Mouse (Mus musculus) leukemia stem cell, adult 10-12 weeks (primary cell): ENCODE data around the gene Tmem150b. TPM values are rescaled to one million over a fixed set of nuclear protein-coding genes. Genes with fewer than 3 reads are reported as not detected.

ENCODE experiments used
- polyA plus RNA-seq: library from polyadenylated mRNA; stranded (reverse); fragments of >175 nt; gene quantifications from 2 replicates; pipeline ENCODE4 v1.2.3, GENCODE M21; 2012; ENCODE audit warnings: low replicate concordance

Tmem150b gene
- 0.17 TPM in 1 of 2 replicates, not detected in the other for polyA plus RNA-seq

DNA sequence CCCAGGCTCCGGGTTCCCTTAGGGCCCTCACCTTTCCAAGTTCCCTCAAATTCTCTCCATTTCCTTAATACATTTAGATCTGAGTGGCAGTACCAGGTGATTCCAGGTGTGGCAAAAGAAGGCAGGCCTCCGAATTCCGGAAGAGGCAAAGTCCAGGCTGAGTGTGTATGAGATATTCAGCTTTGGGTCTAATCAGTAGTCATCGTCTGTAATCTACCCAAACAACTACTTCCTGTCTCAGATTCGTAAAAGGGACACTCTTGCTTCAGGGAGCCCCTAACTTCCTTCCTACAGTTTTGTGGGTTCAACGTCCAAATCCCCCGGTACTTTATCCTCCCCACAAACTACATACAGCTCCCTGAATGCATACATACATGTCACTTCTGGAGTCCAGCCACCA is at the start of gene Tmem150b:
Tmem150b (minus strand) TSS at position 81 of the 400 bp plus-strand sequence.

DNA sequence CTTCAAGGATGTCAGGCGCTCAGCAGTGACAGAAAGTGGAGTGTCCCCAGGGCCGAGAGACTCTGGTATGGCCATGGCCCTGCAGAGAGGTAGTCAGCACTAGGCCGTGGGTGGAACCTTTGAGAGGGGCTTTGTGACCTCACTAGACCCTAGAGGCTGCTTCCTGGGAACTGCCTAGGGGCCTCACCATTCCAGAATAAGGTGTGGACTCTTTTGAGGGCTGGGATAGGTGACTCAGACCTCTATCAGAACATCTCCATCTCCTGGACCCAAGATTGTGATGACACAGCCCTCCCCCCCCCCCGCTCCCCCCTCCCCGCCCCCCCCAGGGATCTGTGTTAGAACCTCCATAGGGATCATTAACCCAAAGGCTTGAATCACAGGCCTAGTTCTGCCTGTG is 46.2 kb upstream of the Tmem150b start, which contains the start of gene Fam71e2:
Fam71e2 (minus strand) TSS at position 101 of the 400 bp plus-strand sequence.

DNA sequence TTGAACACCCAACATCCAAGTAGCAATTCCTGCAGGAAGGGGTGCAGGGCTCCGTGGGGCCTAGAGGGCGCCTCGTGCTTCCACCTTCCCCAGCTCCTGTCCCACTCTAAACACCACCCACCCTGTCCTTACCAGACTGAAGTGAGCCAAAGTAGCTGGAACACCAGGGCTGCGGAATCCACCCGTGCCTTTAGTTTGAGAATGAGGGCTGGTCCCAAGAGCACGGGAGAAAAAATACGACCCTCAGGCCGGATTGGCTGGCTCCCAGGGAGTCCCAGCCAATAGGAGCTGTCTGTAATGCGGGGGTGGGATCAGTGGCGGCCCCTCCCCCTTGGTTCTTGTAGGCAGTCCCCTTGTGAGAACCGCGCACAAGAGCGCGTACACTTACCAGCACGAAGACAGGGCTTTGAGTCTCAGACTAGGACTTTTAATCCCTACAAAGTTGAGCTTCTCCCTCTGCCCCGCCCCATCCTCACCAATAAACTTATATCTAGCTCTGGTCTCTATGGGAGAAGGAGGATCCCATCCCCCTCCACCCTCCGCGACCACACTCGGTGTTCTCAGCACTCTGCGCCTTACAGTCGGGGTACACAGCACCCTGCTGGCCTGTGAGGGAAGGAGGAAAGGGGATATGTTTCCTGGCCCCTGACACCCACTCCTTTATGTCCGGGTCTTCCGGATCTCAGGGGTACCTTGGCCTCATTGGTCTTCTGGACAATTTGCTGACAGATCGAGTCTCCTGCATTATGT is 27.9 kb upstream of the Tmem150b start, which contains the start of gene Cox6b2:
Cox6b2 (minus strand) TSS at position 274 of the 750 bp plus-strand sequence.

DNA sequence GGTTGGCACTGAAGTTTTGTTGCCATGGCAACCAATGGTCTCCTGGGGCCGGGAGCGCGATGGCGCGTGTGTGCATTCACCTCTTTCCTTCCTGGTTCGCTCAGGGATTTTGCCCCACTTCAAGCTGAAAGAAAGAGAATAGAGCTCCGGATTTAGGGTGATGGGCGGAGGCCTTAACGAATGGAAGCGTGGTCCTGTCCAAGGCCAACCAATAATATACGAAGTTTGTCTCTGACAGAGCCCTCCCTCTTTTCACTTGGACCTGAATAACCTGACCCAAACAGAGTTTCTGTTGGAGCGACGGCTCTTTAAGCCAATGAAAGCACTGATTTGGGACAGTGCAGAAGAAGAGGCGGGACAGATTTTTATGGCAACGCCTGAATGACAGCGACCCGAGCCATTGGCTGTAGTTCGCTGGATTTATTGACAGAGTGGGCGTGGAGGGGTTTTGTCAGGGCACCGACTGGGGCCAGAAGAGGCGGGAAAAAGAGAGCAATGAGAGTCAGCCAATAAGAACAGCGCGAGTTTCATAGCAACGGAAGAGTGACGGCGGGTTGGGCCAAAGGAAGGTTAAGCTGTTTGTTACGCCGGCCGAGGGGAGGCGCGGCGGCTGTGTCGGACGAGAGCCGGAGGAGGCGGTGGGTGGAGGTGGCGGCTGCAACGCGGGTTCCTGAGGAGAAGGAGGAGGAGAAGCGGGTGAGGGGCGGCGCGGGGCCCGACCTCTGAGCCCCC is 14.7 kb upstream of the Tmem150b start, which contains the start of gene Kmt5c:
Kmt5c (plus strand) TSS at position 572 of the 732 bp plus-strand sequence.

DNA sequence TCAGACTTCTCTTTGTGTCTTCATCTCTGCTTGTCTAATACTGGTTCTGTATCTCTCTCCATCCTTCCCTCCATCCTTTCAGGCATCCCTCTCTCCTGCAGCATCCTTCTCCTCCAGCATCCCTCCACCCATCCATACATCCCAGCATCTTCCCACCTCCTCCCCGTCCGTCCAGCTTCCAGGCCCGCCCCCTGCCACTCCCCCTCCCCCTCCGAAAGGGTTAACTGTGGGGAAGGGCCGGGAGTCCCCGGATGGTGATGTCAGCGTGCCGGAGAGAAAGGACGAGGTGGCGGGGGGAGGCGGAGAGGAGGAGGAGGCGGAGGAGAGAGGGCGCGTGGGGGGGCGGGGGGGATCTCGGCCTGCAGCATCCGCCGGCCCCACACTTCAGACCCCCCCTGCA is 34.7 kb downstream of the Tmem150b start, which contains the start of gene Brsk1:
Brsk1 (plus strand) TSS at position 218 of the 400 bp plus-strand sequence.

DNA sequence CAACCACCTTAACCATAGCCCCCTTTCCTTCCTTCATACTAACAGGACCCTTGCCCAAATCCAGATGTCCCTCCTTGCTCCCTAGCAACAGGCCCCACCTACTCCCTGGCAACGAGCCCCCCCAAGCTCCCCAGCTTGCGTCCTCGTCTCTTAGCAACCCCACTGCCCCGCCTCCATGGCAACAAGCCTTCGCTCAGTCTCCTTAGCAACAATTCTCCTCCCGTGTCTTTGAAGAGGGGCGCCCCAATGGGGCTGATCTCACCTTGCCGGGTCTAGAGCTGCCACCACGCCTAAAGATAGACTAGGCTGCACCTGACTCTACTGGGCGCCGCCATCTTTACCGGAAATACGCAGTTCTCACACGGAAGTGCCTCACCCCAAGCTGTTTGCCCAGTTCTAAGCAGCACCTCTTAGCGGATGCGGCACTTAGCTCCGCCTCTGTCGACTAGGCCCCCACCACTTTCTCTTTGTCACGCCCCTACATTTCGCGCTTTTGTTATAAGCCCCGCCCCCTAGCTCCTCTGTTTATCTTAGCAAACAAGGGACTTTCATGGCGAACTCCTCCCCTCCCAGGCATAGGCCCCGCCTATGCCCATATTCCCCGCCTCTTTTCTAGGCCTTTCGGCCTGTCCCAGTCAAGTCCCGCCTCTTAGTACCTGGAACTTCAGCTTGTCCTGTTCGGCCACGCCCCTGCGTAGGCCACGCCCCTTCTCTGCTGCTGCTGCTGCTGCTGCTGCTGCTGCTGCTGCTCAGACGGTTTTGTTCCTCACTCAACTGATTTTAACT is 40.2 kb downstream of the Tmem150b start, which contains the start of gene Hspbp1:
Hspbp1 (minus strand) TSS at position 437 of the 786 bp plus-strand sequence.

DNA sequence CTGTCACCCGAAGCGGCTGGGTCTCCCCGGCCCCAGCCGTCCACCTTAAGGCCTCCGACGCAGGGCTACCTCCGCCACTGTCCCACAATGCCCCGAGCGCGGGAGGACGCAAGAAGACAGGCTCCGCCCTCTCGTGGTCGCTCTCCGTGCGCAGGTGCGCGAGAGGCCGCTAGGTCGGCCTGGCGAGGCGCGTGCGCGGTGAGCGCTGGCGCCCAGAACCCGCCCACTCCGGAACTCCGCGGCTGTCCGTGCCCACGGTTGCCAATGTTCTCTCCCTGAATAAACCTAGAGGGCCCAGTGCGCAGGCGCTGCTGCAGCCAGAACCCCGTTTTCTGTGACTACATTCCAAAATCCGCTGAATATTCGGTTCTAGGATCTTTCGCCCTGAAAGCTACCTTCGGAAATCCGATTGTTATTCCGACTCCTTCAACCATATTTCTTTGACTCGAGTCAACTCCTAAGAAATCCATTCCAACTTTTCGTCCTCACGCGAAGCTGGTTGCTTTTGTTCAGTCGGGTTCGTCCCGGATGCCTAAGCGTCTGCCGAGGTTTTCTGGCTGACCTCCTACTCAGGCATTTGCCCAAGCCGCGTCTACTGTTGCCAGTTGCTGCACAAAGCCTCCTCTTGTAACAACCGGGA is 66.0 kb downstream of the Tmem150b start, which contains the start of gene Ppp6r1:
Ppp6r1 (minus strand) TSS at position 108 of the 640 bp plus-strand sequence.

Other genes with a start within 250 kb of the Tmem150b start
- gene Ppp1r12c, start 223.6 kb downstream of the Tmem150b start, polyA plus RNA-seq, result 226 and 282 TPM in 2 replicates
- gene Tnnt1, start 208.9 kb downstream of the Tmem150b start, polyA plus RNA-seq, result 0.57 TPM in 1 of 2 replicates, not detected in the other
- gene Tnni3, start 201.0 kb downstream of the Tmem150b start, polyA plus RNA-seq, result 1.0 and 1.6 TPM in 2 replicates
- gene Dnaaf3, start 192.8 kb downstream of the Tmem150b start, polyA plus RNA-seq, result 2.2 and 2.7 TPM in 2 replicates
- 0.13 and 0.16 TPM in 2 replicates for gene Syt5, start 177.7 kb downstream of the Tmem150b start, polyA plus RNA-seq
- gene Ptprh, start 121.2 kb downstream of the Tmem150b start, polyA plus RNA-seq, result not detected in 2 replicates
- gene Tmem86b, start 93.8 kb downstream of the Tmem150b start, polyA plus RNA-seq, result 5.7 and 12.8 TPM in 2 replicates
- 230 and 262 TPM in 2 replicates for gene Ppp6r1, start 66.2 kb downstream of the Tmem150b start, polyA plus RNA-seq
- gene Hspbp1, start 40.2 kb downstream of the Tmem150b start, polyA plus RNA-seq, result 171 and 194 TPM in 2 replicates
- 0.20 TPM in 2 replicates for gene Brsk1, start 34.6 kb downstream of the Tmem150b start, polyA plus RNA-seq
- 564 and 1,345 TPM in 2 replicates for gene Kmt5c, start 14.9 kb upstream of the Tmem150b start, polyA plus RNA-seq
- gene Cox6b2, start 27.8 kb upstream of the Tmem150b start, polyA plus RNA-seq, result 70.9 and 249 TPM in 2 replicates
- not detected in 2 replicates for gene Fam71e2, start 46.1 kb upstream of the Tmem150b start, polyA plus RNA-seq
- 0.17 and 0.43 TPM in 2 replicates for gene Il11, start 57.6 kb upstream of the Tmem150b start, polyA plus RNA-seq
- not detected in 2 replicates for gene Tmem190, start 57.7 kb upstream of the Tmem150b start, polyA plus RNA-seq
- gene Tmem238, start 64.4 kb upstream of the Tmem150b start, polyA plus RNA-seq, result 141 and 302 TPM in 2 replicates
- gene Rpl28, start 67.6 kb upstream of the Tmem150b start, polyA plus RNA-seq, result 2,040 and 3,887 TPM in 2 replicates
- gene Ube2s, start 87.3 kb upstream of the Tmem150b start, polyA plus RNA-seq, result 297 and 1,174 TPM in 2 replicates
- 0.09 TPM in 1 of 2 replicates, not detected in the other for gene Shisa7, start 119.4 kb upstream of the Tmem150b start, polyA plus RNA-seq
- 0.36 and 0.54 TPM in 2 replicates for gene Isoc2b, start 145.0 kb upstream of the Tmem150b start, polyA plus RNA-seq
- gene Isoc2a, start 151.9 kb upstream of the Tmem150b start, polyA plus RNA-seq, result 2.1 and 10.8 TPM in 2 replicates
- gene Gm36210, start 181.3 kb upstream of the Tmem150b start, polyA plus RNA-seq, result 0.27 TPM in 1 of 2 replicates, not detected in the other
- gene Zfp628, start 190.0 kb upstream of the Tmem150b start, polyA plus RNA-seq, result 71.6 and 77.8 TPM in 2 replicates
- gene Nat14, start 196.8 kb upstream of the Tmem150b start, polyA plus RNA-seq, result 2.4 and 2.5 TPM in 2 replicates
- gene Ssc5d, start 200.5 kb upstream of the Tmem150b start, polyA plus RNA-seq, result 0.38 and 0.55 TPM in 2 replicates
- 0.20 and 0.42 TPM in 2 replicates for gene Sbk2, start 239.2 kb upstream of the Tmem150b start, polyA plus RNA-seq
- not detected in 2 replicates for gene Sbk3, start 245.9 kb upstream of the Tmem150b start, polyA plus RNA-seq